Mouse (Mus musculus): ENCODE measurements around the gene Atp6v0e. TPM values are rescaled to one million over a fixed set of nuclear protein-coding genes. Genes with fewer than 3 reads are reported as not detected.

The Atp6v0e gene
- total RNA-seq, 2 experiments from 2014 or later, result 180 to 190 TPM

GRCm38 (mm10) chr17:26717868-26718267, 54.8 kb downstream of the Atp6v0e start:
- no peak for DNase-seq

- DNase-seq, result no peak
These were observed 56.4 kb downstream of the Atp6v0e start for GRCm38 (mm10) chr17:26719405-26719804.

GRCm38 (mm10) chr17:26721802-26722201, 58.8 kb downstream of the Atp6v0e start:
- DNase-seq, result no peak

- no peak for DNase-seq
These were observed 61.8 kb downstream of the Atp6v0e start for GRCm38 (mm10) chr17:26724790-26725189.

- DNase-seq, result no peak
These were observed 63.6 kb downstream of the Atp6v0e start for GRCm38 (mm10) chr17:26726674-26727073.

- DNase-seq, result no peak
These were observed 64.2 kb downstream of the Atp6v0e start for GRCm38 (mm10) chr17:26727110-26727755.

- DNase-seq, result no peak
These were observed 79.5 kb downstream of the Atp6v0e start for GRCm38 (mm10) chr17:26742581-26742980.

GRCm38 (mm10) chr17:26743294-26743693, 80.3 kb downstream of the Atp6v0e start:
- DNase-seq, result no peak

Other genes starting within 250 kb of the Atp6v0e start
- 10 to 100 TPM; 43.6 to 44.0 TPM for gene Neurl1b, start 248.4 kb upstream of the Atp6v0e start, total RNA-seq (2021)
- gene Ergic1, start 101.7 kb upstream of the Atp6v0e start, total RNA-seq (2021), result 100 to 1,000 TPM; 137 to 143 TPM
- 10 to 100 TPM; 40.3 to 89.1 TPM for gene Dusp1, start 101.1 kb upstream of the Atp6v0e start, total RNA-seq (2021)
- 10 to 100 TPM; 48.8 to 55.6 TPM for gene Crebrf, start 52.4 kb downstream of the Atp6v0e start, total RNA-seq (2021)
- 10 to 100 TPM; 26.8 to 34.3 TPM for gene Bnip1, start 117.8 kb downstream of the Atp6v0e start, total RNA-seq (2021)
- gene Nkx2-5, start 181.8 kb downstream of the Atp6v0e start, total RNA-seq (2021), result not detected

Data from adrenal gland, postnatal 10 days (tissue).